In genomic region chr19:59030221-59030620, GRCm38 (mm10) we compare ENCODE assay signal across 16 mouse cellular contexts.
"Had no signal": no experiment of that assay in that cellular context is flagged by ENCODE, and none has a peak within 500 bp of the region (broad histone marks: within the 10 kb centered on the region; RNA-seq: fewer than 3 reads in every experiment).

No protein-coding gene starts in this region.

- H3K4me2 ChIP-seq: lung, embryonic 15.5 days; midbrain, embryonic 11.5 days; midbrain, embryonic 13.5 days; midbrain, embryonic 15.5 days; neural tube, embryonic 12.5 days; stomach, embryonic 15.5 days had no signal

- H3K27ac ChIP-seq: lung, embryonic 15.5 days; macrophage; midbrain, embryonic 13.5 days; midbrain, embryonic 15.5 days; neural tube, embryonic 12.5 days; stomach, embryonic 15.5 days; stomach, postnatal 0 days had no signal

- H3K27me3 ChIP-seq: lung, embryonic 15.5 days; midbrain, embryonic 15.5 days; neural tube, embryonic 12.5 days; stomach, embryonic 15.5 days had no signal

- DNase-seq: lung, postnatal 14 days; lung, postnatal 36 days; right cerebral cortex, postnatal 14 days; thymus, adult 2 months; thymus, postnatal 25 days; thymus, postnatal 4 days had no signal

- H3K9me3 ChIP-seq: lung, embryonic 15.5 days; megakaryocyte, embryonic 14.5 days; midbrain, embryonic 13.5 days; midbrain, embryonic 15.5 days; neural tube, embryonic 12.5 days; stomach, embryonic 15.5 days had no signal

- ATAC-seq: lung, postnatal 0 days; midbrain, embryonic 13.5 days; midbrain, embryonic 15.5 days had no signal

- H3K36me3 ChIP-seq: lung, embryonic 15.5 days; neural tube, embryonic 12.5 days; stomach, embryonic 15.5 days had no signal

- H3K4me1 ChIP-seq: lung, embryonic 15.5 days; megakaryocyte, embryonic 14.5 days; midbrain, embryonic 13.5 days; midbrain, embryonic 15.5 days; neural tube, embryonic 12.5 days; stomach, embryonic 15.5 days had no signal

- H3K9ac ChIP-seq: lung, embryonic 15.5 days; midbrain, embryonic 13.5 days; midbrain, embryonic 15.5 days; neural tube, embryonic 12.5 days; stomach, embryonic 15.5 days had no signal

- H3K4me3 ChIP-seq: lung, embryonic 15.5 days; megakaryocyte, embryonic 14.5 days; midbrain, embryonic 13.5 days; midbrain, embryonic 15.5 days; neural tube, embryonic 12.5 days; stomach, embryonic 15.5 days had no signal
